Mouse (Mus musculus) brain, adult 2 months (tissue): ENCODE data around the gene Nme4.
"Not testable (repeated sequence)": the region's sequence is repeated elsewhere in the genome, so short reads cannot be mapped to it uniquely, and the experiment has no call there.

Experiments
- DNase-seq: peaks from one replicate; pipeline ENCODE4 v3.0.0; 2011; ENCODE audit warnings: low read depth, low spot score

The Nme4 gene

DNA sequence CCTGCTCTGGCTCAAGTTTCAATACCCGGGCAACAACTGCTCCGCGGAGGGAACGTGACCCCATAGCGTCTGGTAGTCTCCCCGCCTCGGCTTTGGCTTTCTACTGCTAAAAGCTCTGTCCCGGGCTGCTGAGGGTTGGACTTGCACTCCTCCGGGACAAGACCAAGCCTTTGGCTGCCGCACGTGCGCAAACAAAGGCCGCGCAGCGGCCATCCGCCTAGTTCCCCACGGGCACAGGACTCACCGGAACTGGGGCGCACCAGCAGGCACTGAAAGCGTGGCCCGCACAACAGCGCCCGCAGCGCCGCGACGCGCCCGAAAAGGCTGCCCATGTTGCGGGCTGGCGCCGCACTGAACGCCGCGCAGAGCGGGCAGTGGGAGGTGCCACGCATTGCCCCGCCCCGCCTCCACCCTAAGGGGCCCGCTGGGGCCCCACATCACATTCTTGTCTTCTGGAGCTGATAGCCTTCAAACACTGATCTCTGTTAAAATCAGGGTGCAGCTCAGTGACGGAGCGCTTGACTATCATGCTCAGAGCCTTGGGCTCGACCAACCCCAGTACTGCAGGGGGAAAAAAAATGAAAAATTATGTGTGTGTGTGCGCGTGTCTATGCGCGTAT lies at the start of gene Nme4:
Gene Nme4 (minus strand): TSS at position 482 of the 620 bp plus-strand sequence.
- DNase-seq, result peak; percentile 82

DNA sequence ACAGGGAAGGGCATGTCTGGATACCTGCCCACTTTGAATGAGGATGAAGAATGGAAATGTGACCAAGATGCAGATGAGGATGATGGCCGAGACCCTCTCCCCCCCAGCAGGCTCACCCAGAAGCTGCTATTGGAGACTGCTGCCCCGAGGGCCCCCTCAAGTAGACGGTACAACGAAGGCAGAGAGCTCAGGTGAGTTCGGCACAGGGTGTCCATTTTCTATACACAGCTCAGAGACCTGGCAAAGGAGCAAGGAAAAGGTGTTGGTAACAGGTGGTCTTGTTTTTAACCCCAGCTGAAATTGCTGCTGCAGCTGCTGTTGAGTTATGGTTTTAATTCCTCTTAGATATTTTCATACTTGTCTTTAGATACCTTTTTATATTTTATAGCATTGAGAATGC lies 48.0 kb upstream of the Nme4 start:
- DNase-seq, result no peak

DNA sequence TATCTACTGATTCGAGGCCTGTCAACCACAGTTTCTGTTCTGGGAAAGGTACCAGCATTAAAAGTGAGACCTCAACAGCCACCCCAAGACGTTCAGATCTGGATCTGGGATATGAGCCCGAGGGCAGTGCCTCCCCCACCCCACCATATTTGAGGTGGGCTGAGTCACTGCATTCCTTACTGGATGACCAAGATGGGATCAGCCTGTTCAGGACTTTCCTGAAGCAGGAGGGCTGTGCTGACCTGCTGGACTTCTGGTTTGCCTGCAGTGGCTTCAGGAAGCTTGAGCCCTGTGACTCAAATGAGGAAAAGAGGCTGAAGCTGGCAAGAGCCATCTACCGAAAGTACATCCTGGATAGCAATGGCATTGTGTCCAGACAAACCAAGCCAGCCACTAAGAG lies 47.4 kb upstream of the Nme4 start:
- no peak for DNase-seq

DNA sequence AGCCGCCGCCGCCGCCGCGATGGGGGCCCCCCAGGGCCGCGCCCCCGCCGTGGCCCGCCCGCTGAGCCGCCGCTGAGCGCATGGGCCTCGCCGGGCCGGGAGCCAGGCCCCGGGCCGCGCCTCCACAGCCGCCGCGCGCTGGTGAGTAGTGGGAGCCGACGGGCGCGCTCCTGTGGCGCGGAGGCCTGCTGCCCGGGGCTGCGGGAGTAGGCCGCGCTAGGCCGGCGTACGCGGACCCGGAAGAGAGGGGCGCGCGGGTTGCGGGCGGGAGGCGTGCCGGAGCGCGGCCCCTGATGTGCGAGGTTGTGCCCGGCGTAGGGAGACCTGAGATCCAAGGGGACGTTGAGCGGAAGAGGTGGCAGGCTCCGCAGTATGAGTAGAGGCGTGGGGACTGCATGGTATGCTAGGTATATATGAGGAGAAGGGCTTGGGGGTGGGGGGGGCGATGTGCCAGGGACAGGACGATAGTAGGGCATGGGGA lies 43.5 kb upstream of the Nme4 start:
- DNase-seq, result peak; percentile 56

GRCm38 (mm10) chr17:26138239-26138836 lies 42.9 kb upstream of the Nme4 start, which contains the start of gene Axin1:
TSS of gene Axin1 (plus strand) at chr17:26138688.
- DNase-seq, result peak; percentile 99

DNA sequence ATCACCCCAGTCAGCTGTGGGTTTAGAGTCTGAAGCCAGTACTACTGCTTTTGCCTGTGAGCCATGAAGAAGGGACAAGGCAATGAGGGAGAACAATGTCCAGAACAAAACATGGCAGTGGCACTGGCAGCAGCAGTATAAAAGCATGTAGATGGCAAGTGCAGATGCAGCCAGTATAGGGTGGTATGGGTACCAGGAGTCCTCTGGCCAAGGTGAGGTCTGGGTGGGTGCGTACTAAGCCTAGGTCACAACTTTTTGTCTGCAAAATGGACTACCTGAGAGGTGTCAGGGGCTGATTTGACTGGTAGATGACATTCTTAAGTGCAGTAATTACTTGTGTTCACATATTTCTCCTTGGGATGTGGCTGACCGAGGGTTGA lies 42.3 kb upstream of the Nme4 start:
- DNase-seq, result no peak

DNA sequence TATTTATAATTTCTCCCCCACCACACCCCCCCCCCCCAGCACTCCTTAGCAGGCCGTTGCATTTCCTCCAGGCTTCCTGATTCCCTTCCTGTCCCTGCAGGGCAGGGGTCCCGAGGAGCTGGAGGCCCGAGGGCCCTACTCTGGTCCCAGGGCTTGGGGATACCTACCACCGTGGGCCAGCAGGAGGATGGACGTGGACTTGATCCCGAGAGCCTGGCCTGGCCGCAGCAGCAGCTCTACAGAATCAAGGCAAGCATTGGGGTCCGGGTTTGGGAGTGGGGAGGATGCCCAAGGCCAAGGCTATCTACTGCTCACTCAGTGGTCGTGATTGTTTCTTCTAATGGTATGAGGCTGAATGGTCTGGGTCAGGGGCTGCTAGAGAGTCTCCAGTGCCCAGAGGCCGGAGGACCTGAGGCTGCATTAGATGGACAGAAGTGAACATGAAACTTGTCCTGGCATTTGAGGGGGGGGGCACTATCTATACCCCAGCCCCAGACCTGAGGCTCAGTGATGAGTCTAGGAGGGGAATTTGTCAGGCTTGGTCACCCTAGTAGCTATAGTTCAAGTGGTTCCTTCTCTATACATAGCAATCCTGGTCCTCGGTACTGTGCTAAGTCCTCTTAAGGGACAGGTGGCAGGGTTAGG lies 41.8 kb upstream of the Nme4 start:
- no peak for DNase-seq

- DNase-seq, result no peak
Observed at GRCm38 (mm10) chr17:26131856-26132853, 36.8 kb upstream of the Nme4 start.

- DNase-seq, result peak; percentile 58
Observed at GRCm38 (mm10) chr17:26131062-26131732, 35.8 kb upstream of the Nme4 start.

DNA sequence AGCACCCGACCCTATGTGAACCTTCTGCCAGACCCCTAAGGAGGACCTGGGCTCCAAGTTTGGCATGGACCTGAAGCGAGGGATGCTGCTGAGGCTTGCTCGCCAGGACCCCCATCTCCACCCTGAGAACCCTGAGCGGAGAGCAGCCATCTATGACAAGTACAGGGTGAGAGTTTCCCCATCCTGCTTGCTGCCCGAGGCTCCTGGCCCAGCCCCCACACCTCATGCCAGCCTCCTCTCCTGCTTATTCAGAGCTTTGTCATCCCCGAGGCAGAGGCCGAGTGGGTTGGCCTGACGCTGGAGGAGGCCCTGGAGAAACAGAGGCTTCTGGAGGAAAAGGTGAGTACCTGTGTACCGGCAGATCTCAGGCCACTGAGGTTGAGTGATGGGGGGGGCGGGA lies 29.8 kb upstream of the Nme4 start:
- no peak for DNase-seq

DNA sequence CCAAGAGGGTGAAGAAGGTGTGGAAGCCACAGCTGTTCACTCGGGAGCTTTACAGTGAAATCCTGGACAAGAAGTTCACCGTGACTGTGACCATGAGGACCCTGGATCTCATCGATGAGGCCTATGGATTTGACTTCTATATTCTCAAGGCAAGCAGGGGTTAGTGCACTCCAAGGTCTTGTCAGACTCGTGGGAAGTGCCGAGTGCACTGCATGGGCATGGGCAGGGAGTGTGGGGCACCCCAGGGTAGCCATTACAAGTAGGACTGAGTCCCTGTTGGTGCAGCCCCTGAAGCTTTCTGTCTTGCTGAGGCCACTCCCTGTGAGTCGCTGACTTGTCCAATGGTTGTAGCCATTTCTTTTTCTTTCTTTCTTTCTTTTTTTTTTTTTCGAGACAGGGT lies 29.2 kb upstream of the Nme4 start:
- DNase-seq, result no peak

- DNase-seq, result peak; percentile 99
Observed at GRCm38 (mm10) chr17:26123267-26123684, 27.9 kb upstream of the Nme4 start, which contains the start of gene Mrpl28. TSS of gene Mrpl28 (plus strand) at chr17:26123500.

- no peak for DNase-seq
Observed at GRCm38 (mm10) chr17:26122431-26123140, 27.2 kb upstream of the Nme4 start.

- peak; percentile 94 for DNase-seq
Observed at GRCm38 (mm10) chr17:26119766-26120710, 24.6 kb upstream of the Nme4 start.

DNA sequence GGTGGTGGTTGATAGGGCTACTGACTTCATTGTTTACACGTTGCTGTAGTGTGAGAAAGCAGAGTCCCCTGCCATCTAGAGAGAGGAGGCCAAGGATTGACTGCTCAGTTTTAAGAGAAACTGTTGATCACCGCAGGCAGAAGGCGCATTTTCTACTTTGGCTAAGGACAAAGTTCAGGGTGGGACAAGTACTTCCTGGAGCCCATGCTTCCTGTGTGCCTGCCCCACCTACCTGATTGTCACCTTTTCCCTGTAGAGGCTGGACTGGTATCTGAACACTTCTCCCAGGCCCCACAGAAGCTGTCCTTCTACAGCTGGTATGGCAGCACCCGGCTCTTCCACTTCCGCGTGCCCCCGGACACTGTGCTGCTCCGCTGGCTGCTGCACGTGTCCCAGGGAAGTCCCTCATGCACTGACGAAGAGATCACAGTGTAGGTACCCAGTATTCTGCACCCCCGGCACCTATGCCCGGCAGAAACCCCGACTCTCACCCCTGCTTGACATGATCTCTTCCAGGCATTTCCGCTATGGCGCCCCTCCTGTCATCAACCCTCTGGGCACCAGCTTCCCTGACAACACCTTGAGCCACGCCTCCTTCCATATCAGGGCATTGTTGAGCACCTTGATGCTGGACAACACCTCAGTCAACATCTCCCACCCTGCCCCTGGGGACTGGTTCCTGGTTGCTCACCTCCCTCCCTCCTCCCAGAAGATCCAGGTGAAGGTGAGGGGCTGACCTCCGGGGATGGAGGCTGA lies 21.3 kb upstream of the Nme4 start:
- no peak for DNase-seq

- no peak for DNase-seq
Observed at GRCm38 (mm10) chr17:26115956-26116487, 20.6 kb upstream of the Nme4 start.

GRCm38 (mm10) chr17:26115205-26115898 lies 19.9 kb upstream of the Nme4 start:
- no peak for DNase-seq

DNA sequence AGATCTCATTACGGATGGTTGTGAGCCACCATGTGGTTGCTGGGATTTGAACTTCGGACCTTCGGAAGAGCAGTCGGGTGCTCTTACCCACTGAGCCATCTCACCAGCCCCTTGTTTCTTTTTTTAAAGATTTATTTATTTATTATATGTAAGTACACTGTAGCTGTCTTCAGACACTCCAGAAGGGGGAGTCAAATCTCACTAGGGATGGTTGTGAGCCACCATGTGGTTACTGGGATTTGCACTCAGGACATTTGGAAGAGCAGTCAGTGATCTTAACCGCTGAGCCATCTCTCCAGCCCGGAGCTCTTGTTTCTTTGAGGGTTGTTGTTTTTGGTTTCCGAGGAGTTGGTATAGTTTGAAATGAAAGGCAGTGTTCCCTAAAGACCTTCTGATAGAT lies 19.1 kb upstream of the Nme4 start:
- DNase-seq, result not testable (repeated sequence)
